Mouse (Mus musculus): ENCODE results near the gene Ttll10. TPM values are rescaled to one million over a fixed set of nuclear protein-coding genes. Genes with fewer than 3 reads are reported as not detected.
A peak's percentile ranks its signal among the peaks of the same experiment; 100 is the strongest.

Ttll10 gene
- polyA plus RNA-seq, 1 experiment from 2014 or later = 0.33 TPM

DNA sequence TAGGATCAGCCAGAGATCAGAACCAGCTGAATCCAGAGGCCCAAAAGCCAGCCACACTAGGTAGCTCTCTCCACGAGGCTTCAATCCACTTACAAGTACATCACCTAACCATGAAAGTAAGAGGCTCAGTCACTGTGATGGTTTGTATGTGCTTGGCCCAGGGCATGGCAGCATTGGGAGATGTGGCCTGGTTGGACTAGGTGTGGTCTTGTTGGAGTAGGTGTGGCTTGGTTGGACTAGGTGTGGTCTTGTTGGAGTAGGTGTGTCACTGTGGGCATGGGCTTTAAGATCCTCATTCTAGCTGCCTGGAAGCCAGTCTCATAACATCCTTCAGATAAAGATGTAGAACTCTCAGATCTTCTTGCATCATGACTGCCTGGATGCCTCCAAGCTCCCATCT lies 32.0 kb upstream of the Ttll10 start:
- H3K4me3 ChIP-seq (ENCODE audit: low read depth, low read length) = no peak overlapping the region
- H3K4me2 ChIP-seq (ENCODE audit: low read depth, severe bottlenecking) = no peak overlapping the region
- no peak for DNase-seq (ENCODE audit: low spot score)
- H3K27me3 ChIP-seq (ENCODE audit: control insufficient read depth, insufficient read depth, low read length) = no peaks in the 10 kb centered on the region
- H3K36me3 ChIP-seq (ENCODE audit: control insufficient read depth, insufficient read depth, low read length) = no peaks in the 10 kb centered on the region
- no peaks in the 10 kb centered on the region for H3K4me1 ChIP-seq (ENCODE audit: control insufficient read depth, insufficient read depth, low read length)
- H3K9ac ChIP-seq (ENCODE audit: low read length) = no peak overlapping the region
- H3K9me3 ChIP-seq (ENCODE audit: control insufficient read depth, low read length) = no peaks in the 10 kb centered on the region
- WGBS = 69% methylated on average over 1 of the region's 1 CpGs
- no peak for ATAC-seq (ENCODE audit: insufficient number of reproducible peaks, low FRiP score, low TSS enrichment, low read depth)
- no peak overlapping the region for H3K27ac ChIP-seq (replicated peaks; ENCODE audit: low read depth, low read length)

DNA sequence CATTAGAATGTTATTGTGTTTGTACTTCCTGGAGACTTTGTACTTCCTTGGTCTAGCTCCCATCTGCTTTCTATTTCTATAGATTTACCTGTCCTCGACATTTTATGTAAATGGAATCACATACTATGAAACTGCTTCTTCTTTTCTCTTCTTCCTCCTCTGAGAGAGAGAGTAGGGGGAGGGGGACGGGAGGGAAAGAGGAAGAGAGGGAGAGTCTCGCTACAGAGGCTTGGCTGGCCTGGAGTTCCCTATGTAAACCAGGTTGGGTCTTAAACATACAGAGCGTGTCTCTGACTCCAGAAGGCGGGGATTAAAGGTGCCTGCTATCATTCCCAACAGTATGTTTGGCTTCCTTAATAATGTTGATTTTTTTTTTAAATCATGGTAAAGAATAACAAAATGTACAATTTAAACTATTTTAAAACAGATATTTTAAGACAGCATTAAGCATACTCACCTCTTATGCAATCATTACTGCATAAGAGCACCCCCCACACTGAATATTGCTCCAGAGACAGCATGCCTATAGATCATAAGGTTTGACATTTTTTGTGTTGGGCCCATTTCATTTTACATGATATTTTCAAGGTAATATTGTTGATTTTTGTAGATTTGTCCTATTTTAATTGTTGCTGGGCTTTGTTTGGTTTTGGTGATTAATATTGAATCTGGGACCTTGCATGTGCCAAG lies 28.3 kb upstream of the Ttll10 start:
- H3K36me3 ChIP-seq (ENCODE audit: control insufficient read depth, insufficient read depth, low read length) = no peaks in the 10 kb centered on the region
- no peaks in the 10 kb centered on the region for H3K9me3 ChIP-seq (ENCODE audit: control insufficient read depth, low read length)
- no peak overlapping the region for H3K9ac ChIP-seq (ENCODE audit: low read length)
- DNase-seq (ENCODE audit: low spot score) = no peak
- WGBS = 43% methylated on average over 5 of the region's 5 CpGs
- H3K27me3 ChIP-seq (ENCODE audit: control insufficient read depth, insufficient read depth, low read length) = no peaks in the 10 kb centered on the region
- H3K4me1 ChIP-seq (ENCODE audit: control insufficient read depth, insufficient read depth, low read length) = no peaks in the 10 kb centered on the region
- no peak overlapping the region for H3K4me2 ChIP-seq (ENCODE audit: low read depth, severe bottlenecking)
- no peak overlapping the region for H3K27ac ChIP-seq (replicated peaks; ENCODE audit: low read depth, low read length)
- H3K4me3 ChIP-seq (ENCODE audit: low read depth, low read length) = no peak overlapping the region
- ATAC-seq (ENCODE audit: insufficient number of reproducible peaks, low FRiP score, low TSS enrichment, low read depth) = no peak

GRCm38 (mm10) chr4:156085256-156085655 lies 26.0 kb upstream of the Ttll10 start:
- Histone ChIP-seq H3K36me3 (ENCODE audit: control insufficient read depth, insufficient read depth, low read length) (no peaks in the 10 kb centered on the region), H3K4me2 (ENCODE audit: low read depth, severe bottlenecking) (no peak overlapping the region), H3K4me1 (ENCODE audit: control insufficient read depth, insufficient read depth, low read length) (no peaks in the 10 kb centered on the region), H3K27me3 (ENCODE audit: control insufficient read depth, insufficient read depth, low read length) (no peaks in the 10 kb centered on the region), H3K27ac (replicated peaks; ENCODE audit: low read depth, low read length) (no peak overlapping the region), H3K4me3 (ENCODE audit: low read depth, low read length) (no peak overlapping the region), H3K9ac (ENCODE audit: low read length) (no peak overlapping the region), H3K9me3 (ENCODE audit: control insufficient read depth, low read length) (no peaks in the 10 kb centered on the region)
- ATAC-seq (ENCODE audit: insufficient number of reproducible peaks, low FRiP score, low TSS enrichment, low read depth) = no peak
- WGBS = 87% methylated on average over 8 of the region's 8 CpGs
- no peak for DNase-seq (ENCODE audit: low spot score)

- no peaks in the 10 kb centered on the region for H3K9me3 ChIP-seq (ENCODE audit: control insufficient read depth, low read length)
- H3K4me3 ChIP-seq (ENCODE audit: low read depth, low read length) = no peak overlapping the region
- H3K36me3 ChIP-seq (ENCODE audit: control insufficient read depth, insufficient read depth, low read length) = no peaks in the 10 kb centered on the region
- no peaks in the 10 kb centered on the region for H3K4me1 ChIP-seq (ENCODE audit: control insufficient read depth, insufficient read depth, low read length)
- ATAC-seq (ENCODE audit: insufficient number of reproducible peaks, low FRiP score, low TSS enrichment, low read depth) (no peak), DNase-seq (ENCODE audit: low spot score) (no peak)
- no peak overlapping the region for H3K27ac ChIP-seq (replicated peaks; ENCODE audit: low read depth, low read length)
- no peaks in the 10 kb centered on the region for H3K27me3 ChIP-seq (ENCODE audit: control insufficient read depth, insufficient read depth, low read length)
- WGBS = 84% methylated on average over 9 of the region's 9 CpGs
- H3K4me2 ChIP-seq (ENCODE audit: low read depth, severe bottlenecking) = no peak overlapping the region
- H3K9ac ChIP-seq (ENCODE audit: low read length) = no peak overlapping the region
These were observed 25.1 kb upstream of the Ttll10 start for GRCm38 (mm10) chr4:156084096-156084879.

DNA sequence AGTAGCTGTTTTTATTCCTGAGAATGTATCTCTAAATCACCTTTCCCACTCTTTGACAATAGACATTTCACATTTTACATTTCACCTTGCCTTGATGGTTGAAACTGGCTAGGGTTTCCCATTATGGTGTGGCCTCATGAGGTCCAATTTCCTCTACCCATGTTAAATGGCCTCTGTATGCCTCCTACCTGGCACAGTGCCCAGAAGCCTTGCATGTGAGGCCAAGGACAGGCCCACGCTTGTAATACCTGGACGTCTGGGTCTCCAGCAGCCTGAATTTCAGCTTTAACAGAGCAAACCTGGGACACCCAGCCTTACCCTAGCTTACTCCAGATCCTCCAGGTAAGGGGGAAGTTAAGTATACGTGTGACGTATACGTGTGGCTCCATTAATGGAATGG lies 24.1 kb upstream of the Ttll10 start:
- Histone ChIP-seq H3K36me3 (ENCODE audit: control insufficient read depth, insufficient read depth, low read length) (no peaks in the 10 kb centered on the region), H3K9ac (ENCODE audit: low read length) (no peak overlapping the region), H3K4me3 (ENCODE audit: low read depth, low read length) (no peak overlapping the region), H3K4me1 (ENCODE audit: control insufficient read depth, insufficient read depth, low read length) (no peaks in the 10 kb centered on the region), H3K4me2 (ENCODE audit: low read depth, severe bottlenecking) (no peak overlapping the region), H3K9me3 (ENCODE audit: control insufficient read depth, low read length) (no peaks in the 10 kb centered on the region), H3K27ac (replicated peaks; ENCODE audit: low read depth, low read length) (no peak overlapping the region), H3K27me3 (ENCODE audit: control insufficient read depth, insufficient read depth, low read length) (no peaks in the 10 kb centered on the region)
- 77% methylated on average over 5 of the region's 5 CpGs for WGBS
- ATAC-seq (ENCODE audit: insufficient number of reproducible peaks, low FRiP score, low TSS enrichment, low read depth) = no peak
- peak; percentile 34 for DNase-seq (ENCODE audit: low spot score)

DNA sequence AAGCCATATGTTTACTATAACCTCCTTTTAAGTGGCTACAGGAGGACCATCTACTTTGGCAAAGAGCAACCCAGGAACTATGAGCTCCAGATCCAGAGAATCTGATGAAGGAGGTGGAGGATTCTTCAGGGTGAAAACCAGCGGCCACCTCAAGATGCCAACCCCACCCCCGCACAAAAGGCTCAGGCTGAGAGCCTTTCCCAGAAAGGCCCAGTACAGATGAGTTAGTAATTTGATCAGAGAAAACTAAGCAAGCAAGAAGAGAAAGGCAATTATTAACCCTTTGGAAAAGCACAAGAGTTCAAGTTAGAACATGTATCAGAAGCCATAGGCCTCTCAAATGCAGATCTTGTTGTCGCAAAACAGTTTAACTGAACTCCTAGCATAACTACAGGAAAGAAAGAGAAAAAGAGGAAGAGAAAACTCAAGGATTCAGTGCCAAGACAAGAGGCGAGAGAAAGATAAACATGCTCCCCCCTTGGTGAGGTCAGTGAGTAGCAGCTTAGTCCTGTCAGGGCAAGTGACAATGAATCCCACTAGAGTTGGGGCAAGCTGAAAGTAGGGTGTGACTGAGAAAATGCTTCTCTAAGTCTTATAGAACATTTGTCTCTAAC lies 23.5 kb upstream of the Ttll10 start:
- ATAC-seq (ENCODE audit: insufficient number of reproducible peaks, low FRiP score, low TSS enrichment, low read depth) (no peak), DNase-seq (ENCODE audit: low spot score) (no peak)
- peaks cover 2% of the 10 kb centered on the region; the same call in 1 of the 2 replicates for H3K4me1 ChIP-seq (ENCODE audit: control insufficient read depth, insufficient read depth, low read length)
- no peaks in the 10 kb centered on the region for H3K9me3 ChIP-seq (ENCODE audit: control insufficient read depth, low read length)
- WGBS = 58% methylated on average over 4 of the region's 4 CpGs
- H3K27me3 ChIP-seq (ENCODE audit: control insufficient read depth, insufficient read depth, low read length) = no peaks in the 10 kb centered on the region
- no peaks in the 10 kb centered on the region for H3K36me3 ChIP-seq (ENCODE audit: control insufficient read depth, insufficient read depth, low read length)
- no peak overlapping the region for H3K27ac ChIP-seq (replicated peaks; ENCODE audit: low read depth, low read length)
- H3K4me3 ChIP-seq (ENCODE audit: low read depth, low read length) = no peak overlapping the region
- no peak overlapping the region for H3K9ac ChIP-seq (ENCODE audit: low read length)
- H3K4me2 ChIP-seq (ENCODE audit: low read depth, severe bottlenecking) = no peak overlapping the region

DNA sequence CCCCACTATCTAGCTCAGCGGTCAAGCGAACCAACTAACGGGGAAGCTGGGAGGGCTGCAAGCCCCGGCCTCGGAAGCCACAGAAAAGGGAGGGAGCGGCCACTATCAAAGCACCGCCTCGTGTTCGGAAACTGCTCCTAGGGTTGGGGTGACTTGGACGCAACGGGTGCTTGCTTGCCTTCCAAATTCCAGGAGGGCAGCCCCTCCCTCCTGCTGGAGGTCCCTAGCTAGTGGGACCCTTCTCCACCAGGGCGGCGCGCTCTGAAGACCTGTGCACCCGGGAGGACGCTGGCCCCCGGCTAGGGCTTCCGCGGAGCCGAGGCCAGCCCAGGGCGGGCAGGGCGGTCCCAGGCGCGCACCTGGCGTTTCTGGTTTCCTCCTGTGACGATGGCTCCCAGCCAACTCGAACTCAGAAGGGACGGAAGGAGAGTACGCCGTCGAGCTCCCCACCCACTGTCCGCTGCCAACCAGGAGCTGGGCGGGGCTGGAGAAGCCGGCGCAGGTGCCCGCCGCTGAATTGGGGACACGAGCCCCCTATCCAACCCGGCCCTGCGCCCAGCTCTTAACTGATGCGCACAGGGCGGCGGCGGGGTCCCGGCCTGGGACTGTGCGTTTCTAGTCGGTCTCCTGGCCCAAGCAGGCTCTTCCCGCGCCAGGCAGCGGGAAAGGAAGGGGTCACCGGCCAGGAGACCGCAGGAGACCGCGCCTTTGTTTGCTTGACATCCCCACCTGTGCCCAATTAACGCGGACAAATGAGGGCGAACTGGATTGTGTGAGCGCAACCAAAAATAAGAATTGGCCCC lies 18.5 kb upstream of the Ttll10 start:
- H3K36me3 ChIP-seq (ENCODE audit: control insufficient read depth, insufficient read depth, low read length) = no peaks in the 10 kb centered on the region

DNA sequence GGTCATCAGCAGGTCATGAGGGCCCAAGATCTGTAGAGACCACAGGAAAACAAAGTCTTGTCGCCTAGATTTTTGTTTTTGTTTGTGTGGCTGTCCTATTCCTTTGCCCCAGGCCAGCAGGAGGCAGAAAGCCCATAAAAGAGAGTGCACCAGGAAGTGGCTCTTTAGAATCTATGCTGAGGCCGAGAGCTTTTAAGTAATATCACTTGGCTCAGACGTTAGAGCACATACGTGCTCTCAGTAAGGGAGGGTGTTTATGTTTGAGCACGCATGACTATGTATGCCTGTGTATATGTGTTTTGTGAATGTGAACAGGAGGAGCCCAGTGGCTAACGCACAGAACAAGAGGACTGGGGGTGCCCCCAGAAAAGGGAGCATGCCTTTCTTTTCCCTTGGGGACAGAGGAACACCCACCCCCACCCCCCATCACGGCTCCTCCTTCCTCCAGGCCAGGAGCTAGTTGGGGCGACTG lies 17.7 kb upstream of the Ttll10 start:
- no peak for DNase-seq (ENCODE audit: low spot score)
- no peak for ATAC-seq (ENCODE audit: insufficient number of reproducible peaks, low FRiP score, low TSS enrichment, low read depth)
- H3K4me2 ChIP-seq (ENCODE audit: low read depth, severe bottlenecking) = peak overlapping the region; percentile 73
- no peaks in the 10 kb centered on the region for H3K36me3 ChIP-seq (ENCODE audit: control insufficient read depth, insufficient read depth, low read length)
- H3K27me3 ChIP-seq (ENCODE audit: control insufficient read depth, insufficient read depth, low read length) = no peaks in the 10 kb centered on the region
- H3K4me3 ChIP-seq (ENCODE audit: low read depth, low read length) = no peak overlapping the region
- WGBS = 8% methylated on average over 8 of the region's 8 CpGs
- H3K9me3 ChIP-seq (ENCODE audit: control insufficient read depth, low read length) = no peaks in the 10 kb centered on the region
- no peak overlapping the region; the same call in 1 of the 2 replicates for H3K9ac ChIP-seq (ENCODE audit: low read length)
- peaks cover 13% of the 10 kb centered on the region for H3K4me1 ChIP-seq (ENCODE audit: control insufficient read depth, insufficient read depth, low read length)
- no peak overlapping the region for H3K27ac ChIP-seq (replicated peaks; ENCODE audit: low read depth, low read length)

More for the DNA sequence above, 18.5 kb upstream of the Ttll10 start:
- under 1% methylated on average over 55 of the region's 58 CpGs for WGBS
- H3K4me1 ChIP-seq (ENCODE audit: control insufficient read depth, insufficient read depth, low read length) = peaks cover 13% of the 10 kb centered on the region
- ATAC-seq (ENCODE audit: insufficient number of reproducible peaks, low FRiP score, low TSS enrichment, low read depth) (peak; percentile 74), DNase-seq (ENCODE audit: low spot score) (peak; percentile 73)
- no peaks in the 10 kb centered on the region for H3K9me3 ChIP-seq (ENCODE audit: control insufficient read depth, low read length)
- H3K9ac ChIP-seq (ENCODE audit: low read length) = peak overlapping the region; percentile 62
- H3K4me2 ChIP-seq (ENCODE audit: low read depth, severe bottlenecking) = peak overlapping the region; percentile 73
- no peaks in the 10 kb centered on the region for H3K27me3 ChIP-seq (ENCODE audit: control insufficient read depth, insufficient read depth, low read length)
- peak overlapping the region; percentile 37 for H3K4me3 ChIP-seq (ENCODE audit: low read depth, low read length)
- H3K27ac ChIP-seq (replicated peaks; ENCODE audit: low read depth, low read length) = no peak overlapping the region
